In the genomic region with DNA sequence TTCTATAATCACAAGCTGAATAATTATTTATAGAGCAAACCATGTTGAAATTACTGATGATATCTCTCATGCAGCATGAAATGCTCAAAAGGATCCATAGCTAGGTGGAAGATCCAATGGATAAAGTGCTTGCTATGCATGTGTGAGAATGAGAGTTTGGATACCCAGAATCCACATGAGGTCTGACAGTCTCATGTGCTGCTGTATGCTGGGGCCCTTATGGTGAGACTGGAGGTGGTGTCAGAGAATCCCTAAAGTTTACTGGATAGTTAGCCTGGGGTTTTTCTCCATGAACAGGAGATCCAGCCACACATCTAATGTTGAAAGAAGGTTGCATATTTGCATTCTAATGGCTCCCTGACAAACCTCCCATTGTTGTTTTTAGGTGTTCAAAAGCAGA, we compare ENCODE assay signal across 4 mouse cellular contexts. TPM values are rescaled to one million over a fixed set of nuclear protein-coding genes. Genes with fewer than 3 reads are reported as not detected.
"Had no signal": no experiment of that assay in that cellular context is flagged by ENCODE, and none has a peak within 500 bp of the region (broad histone marks: within the 10 kb centered on the region; RNA-seq: fewer than 3 reads in every experiment).

No protein-coding gene starts in this region.

RNA-seq across cellular contexts. Expression of gene 4930467E23Rik, which starts 22.4 kb away (rescaled TPM):
- total RNA-seq: heart, postnatal 4 days; hematopoietic stem cell, adult 5-6 weeks; hindbrain, postnatal 0 days; layer of hippocampus, postnatal 10 days had no signal
